Mouse (Mus musculus): Measurements from ENCODE around the gene Sva. TPM values are rescaled to one million over a fixed set of nuclear protein-coding genes. Genes with fewer than 3 reads are reported as not detected.

Sva gene
- total RNA-seq (2021): not detected
- long read RNA-seq, experiment 1: 0 reads
- long read RNA-seq, experiment 2: 0 reads

- no peak for DNase-seq
Observed at GRCm38 (mm10) chr6:42038094-42038493, at the start of gene Sva. Gene Sva, plus strand, starts transcription at chr6:42038394.

Other genes starting within 250 kb of the Sva start
- not detected for gene Pip, start 190.9 kb upstream of the Sva start, total RNA-seq (2021)
- gene Sval2, start 185.4 kb upstream of the Sva start, total RNA-seq (2021): not detected
- gene Sval1, start 86.8 kb upstream of the Sva start, total RNA-seq (2021): not detected
- not detected for gene Sval3, start 70.3 kb upstream of the Sva start, total RNA-seq (2021)
- gene Tas2r139, start 102.5 kb downstream of the Sva start, total RNA-seq (2021): not detected
- not detected for gene Tas2r144, start 176.9 kb downstream of the Sva start, total RNA-seq (2021)
- 100 to 1,000 TPM in 1 of 2 experiments, 10 to 100 TPM in 1; 71.9 to 345 TPM for gene Gstk1, start 207.5 kb downstream of the Sva start, total RNA-seq (2021)
- gene Tmem139, start 223.6 kb downstream of the Sva start, total RNA-seq (2021): 1 to 10 TPM in 1 of 2 experiments, not detected in 1; 2.4 TPM
- 10 to 100 TPM; 17.8 to 20.6 TPM for gene Casp2, start 226.6 kb downstream of the Sva start, total RNA-seq (2021)
- gene Clcn1, start 248.3 kb downstream of the Sva start, total RNA-seq (2021): under 1 TPM in 1 of 2 experiments, not detected in 1; 0.20 TPM

Measured in adrenal gland, postnatal 36 days (tissue).